Mouse (Mus musculus) cerebellum, postnatal 4 days (tissue): ENCODE results near the gene Zdhhc6.

ENCODE experiments used
- DNase-seq, 2 experiments: peaks; one replicate each; pipeline ENCODE4 v3.0.0; 2022; ENCODE audit warnings: low spot score in 2 of 2, mixed read lengths in 1 of 2

The Zdhhc6 gene

GRCm38 (mm10) chr19:55257656-55258375 lies 58.0 kb downstream of the Zdhhc6 start:
- DNase-seq = no peak

- DNase-seq = no peak
Observed at GRCm38 (mm10) chr19:55256156-55256555, 59.7 kb downstream of the Zdhhc6 start.

DNA sequence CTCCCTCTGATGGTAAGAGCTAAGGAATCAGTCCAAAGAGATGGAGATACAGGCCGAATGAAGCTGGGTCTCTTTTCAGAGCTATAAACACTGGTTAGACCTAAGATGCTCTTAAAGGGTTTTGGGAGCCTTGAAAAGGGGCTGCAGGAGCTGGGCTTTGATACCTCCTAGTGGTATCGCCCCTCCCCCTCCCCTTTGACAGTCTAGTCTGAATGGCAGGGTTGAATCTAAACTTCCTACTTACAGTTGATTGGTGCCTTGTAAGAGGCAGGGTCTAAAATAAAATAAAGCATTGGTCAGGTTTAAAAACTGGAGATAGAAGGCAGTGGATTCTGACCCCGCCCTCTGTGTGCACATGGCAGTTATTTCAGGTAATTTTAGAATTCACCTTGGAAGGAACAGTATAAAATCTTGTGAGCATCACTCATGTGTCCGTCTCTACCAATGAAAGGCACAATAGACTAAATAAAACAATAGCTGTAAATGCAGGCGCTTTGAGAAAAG lies 61.3 kb downstream of the Zdhhc6 start:
- peak in 1 of 2 experiments; percentile 23 for DNase-seq

DNA sequence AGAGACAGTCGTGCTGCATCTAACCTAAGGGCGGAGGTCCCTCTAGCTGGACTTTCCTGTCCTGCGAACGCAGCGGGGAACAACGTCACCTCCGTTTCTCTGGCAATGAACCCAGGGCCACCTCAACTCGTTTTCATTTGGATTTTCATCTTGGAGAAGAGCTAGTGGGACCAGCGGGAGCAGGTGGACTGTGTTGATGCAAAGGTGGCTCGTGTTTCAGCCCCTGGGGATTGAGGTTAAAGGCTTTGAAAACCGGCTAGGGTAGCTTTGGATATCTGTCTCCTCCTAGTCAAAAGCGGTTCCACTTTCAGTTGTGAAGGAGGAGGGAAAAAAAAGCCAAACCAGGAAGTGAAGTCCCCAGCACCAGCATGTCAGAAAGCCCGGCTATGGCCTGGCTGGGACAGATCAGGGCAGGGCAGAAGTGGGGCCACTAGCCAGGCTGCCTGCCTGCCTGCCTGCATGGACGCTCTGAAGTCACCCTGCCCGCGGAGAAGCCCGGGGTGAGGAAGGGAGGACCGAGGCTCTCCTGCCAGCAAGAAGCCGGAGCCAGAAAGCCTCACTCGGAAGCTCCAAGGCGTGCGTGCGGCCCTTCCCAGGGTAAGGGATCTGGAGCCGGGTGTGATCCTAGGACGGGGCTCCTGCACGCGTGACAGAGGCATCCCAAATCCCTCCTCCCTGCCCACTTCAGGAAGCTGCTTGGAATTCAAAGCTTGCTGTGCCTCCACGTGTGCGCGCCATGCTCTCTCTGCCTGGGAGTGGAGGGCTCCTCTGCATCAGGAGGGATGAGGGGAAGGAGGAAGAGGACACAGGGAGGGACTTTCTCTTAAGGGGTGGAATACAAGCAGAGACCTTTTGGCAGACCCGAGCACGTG lies 62.0 kb downstream of the Zdhhc6 start:
- peak in 1 of 2 experiments; percentile 28 for DNase-seq

DNA sequence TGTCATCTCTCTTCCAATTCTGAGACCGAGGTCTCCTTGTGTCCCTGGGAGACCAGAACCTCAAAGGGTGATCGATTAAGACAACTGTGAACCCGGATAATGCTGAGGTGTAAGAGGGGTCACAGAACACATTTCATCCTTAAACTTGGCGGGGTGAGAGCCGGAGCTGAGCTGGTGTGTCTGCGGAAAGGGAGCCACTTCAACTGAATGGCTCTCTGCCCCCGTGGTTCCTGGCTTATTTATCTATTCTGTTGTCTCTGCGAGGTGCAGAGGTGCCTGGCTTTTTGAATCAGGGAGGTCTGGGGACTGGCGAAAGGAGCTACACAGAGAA lies 62.6 kb downstream of the Zdhhc6 start:
- DNase-seq = no peak

DNA sequence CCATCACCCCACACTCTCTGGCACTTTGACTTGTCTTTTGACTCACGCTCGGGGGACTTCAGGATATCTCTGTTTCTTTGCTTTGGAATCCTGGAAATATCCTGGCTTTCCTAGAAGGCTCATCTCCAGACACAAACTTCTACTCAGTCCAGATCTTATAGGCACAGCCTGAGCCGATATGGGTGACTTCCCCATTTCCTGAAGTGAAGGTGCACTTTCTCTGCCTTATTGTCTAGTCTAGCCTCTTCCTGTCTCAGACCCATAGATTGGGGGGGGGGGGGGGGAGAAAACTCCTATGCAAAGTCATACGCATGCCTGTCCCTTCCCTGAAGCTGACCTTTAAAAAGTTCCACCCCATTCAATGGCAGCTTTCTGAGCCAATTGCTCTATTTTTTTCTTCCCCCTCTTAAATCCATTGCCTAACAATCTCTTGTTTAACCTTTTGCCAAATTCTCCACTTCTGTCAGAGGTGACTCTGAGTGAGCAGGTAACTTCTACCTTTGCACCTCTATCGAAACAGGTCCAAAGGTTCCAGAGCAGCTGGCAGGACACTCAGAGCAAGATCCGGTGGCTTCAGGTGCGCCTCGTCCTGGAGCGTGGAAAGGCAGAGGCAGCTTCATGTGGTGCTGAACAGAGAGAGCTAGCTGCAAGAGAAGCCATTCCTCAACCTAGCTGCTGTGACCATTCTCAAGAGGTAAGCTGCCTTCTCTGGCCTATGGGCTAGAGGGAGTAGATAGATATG lies 64.3 kb downstream of the Zdhhc6 start, which contains the start of gene Acsl5:
Acsl5 (plus strand) TSS at position 556 of the 742 bp plus-strand sequence.
- no peak for DNase-seq

DNA sequence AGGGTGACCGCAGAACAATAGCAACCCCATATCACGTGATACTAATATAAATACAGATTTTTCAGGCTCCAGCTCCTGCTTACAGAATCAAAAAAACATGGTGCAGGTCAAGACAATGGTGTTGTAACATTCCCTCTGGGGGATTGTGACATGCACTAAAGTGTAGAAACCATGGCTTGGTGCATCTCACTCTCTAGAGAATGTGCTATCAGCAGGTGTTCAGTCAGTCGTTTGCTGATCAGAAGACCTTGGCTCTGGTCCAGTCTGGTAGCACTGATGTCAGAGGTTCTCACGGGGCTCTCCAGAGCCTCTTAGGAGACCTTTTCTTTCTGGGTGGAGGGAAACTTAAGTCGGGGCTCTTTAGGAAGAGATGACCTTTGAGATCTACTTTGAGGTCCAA lies 65.4 kb downstream of the Zdhhc6 start:
- DNase-seq = no peak

DNA sequence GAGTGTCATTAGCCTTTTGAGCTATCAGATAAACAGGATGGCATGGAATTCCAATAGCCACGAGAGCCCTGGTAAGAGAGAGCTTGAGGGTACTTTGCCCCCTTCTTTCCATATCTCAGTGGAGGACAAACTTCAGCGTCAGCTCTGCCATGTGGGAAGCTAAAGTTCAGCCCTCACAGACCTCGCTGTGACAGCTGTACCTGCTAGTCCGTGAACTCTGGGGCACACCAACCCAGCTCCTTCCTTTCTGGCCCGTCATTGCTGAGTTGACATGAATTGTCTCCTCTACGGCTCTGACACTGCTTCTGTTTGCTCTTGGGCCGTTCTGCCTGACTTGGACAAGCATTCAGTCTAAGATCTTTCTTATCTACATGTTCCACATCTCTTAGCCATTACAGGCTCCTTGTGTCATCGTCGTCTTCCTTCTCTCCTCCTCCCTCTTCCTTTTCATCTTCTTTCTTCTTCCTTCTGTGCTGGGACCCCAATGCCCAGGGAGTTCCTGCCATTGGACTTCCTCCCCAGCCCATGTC lies 67.8 kb downstream of the Zdhhc6 start:
- DNase-seq = no peak

DNA sequence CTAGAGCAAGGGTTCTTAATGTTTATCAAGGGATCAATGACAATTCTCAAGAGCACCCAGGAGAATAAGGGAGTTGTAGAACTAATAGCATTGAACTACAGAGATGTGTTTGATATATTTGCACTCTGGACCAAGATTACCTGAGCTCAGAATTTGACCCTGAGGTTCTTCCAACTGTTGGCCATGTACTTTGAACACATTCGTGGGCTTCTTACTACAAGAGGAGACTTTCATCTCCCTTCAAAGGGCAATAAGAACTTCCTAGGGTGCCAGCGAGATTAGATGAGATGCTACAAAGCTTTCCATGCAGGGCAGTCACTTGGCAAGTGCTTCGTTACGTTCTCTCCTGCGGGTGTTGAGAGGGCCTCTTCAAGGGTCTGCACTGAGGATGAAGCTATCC lies 68.3 kb downstream of the Zdhhc6 start:
- DNase-seq = no peak

- DNase-seq = peak in 1 of 2 experiments; percentile 18
Observed at GRCm38 (mm10) chr19:55244791-55245231, 71.0 kb downstream of the Zdhhc6 start.

DNA sequence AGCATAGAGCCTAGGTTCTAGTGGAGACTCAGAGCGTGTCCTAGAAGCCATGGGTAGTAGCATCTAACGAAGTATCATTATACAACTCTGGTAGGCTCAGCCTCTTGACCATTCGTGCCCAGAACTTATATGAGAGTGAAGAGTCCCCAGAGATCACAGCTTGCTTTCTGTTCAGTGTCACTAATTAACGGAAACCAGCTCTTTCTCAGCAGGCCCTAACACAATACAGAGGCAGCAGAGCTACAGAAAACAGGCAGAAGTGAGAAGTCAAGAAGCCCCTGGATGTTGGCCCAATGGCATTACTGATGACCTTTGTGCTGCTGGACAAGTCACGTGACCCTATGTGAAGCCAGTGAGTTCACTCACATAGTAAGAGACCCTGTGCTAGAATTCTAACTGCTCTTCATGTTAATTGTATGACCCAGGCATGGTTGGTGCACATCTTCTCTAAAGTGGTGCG lies 74.6 kb downstream of the Zdhhc6 start, which contains the start of gene Gucy2g:
Gucy2g (minus strand) TSS at position 51 of the 460 bp plus-strand sequence.
- DNase-seq = no peak

GRCm38 (mm10) chr19:55239766-55240426 lies 75.9 kb downstream of the Zdhhc6 start:
- no peak for DNase-seq

GRCm38 (mm10) chr19:55236564-55236963 lies 79.3 kb downstream of the Zdhhc6 start:
- no peak for DNase-seq

- DNase-seq = no peak
Observed at GRCm38 (mm10) chr19:55236026-55236425, 79.8 kb downstream of the Zdhhc6 start.

GRCm38 (mm10) chr19:55232136-55232535 lies 83.7 kb downstream of the Zdhhc6 start:
- no peak for DNase-seq

DNA sequence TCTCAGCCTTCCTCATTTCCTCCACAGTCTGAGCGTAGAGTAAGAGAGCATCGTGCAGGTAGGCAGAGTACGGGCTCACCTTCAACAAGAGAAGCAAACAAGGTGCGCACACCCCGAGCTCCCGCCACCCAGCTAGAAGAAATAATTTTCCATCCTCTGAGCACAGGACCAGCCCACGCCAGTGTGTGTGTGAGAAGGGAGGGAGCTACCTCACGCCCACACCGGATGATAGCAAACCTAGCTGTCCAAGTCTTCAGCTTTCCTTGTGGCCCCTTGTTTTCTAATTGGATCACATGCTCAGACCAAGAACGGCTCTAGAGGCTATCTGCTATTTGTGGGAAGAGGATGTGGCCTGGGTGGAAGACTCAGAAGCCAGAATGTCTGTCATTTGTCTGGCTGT lies 84.8 kb downstream of the Zdhhc6 start:
- DNase-seq = no peak

GRCm38 (mm10) chr19:55227135-55227534 lies 88.7 kb downstream of the Zdhhc6 start:
- DNase-seq = no peak

DNA sequence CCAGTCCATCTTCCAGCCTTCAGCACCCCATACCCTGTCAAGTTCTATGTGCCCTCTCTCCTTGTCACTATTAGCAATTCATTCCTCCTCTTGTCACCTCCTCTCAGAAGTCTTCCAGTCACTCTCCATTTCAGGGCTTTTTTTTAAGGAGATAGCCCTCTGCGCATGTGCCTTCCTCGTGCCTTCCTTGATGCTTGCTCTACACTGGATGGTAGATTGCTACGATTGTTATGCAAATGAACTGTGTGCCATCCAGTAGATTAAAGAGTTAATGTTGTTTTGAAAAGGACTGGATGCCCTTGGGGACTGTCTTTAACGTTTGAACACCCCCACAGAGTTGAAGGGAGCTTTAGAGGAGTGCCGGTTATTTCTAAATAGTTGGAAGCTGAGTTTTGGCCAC lies 89.2 kb downstream of the Zdhhc6 start:
- DNase-seq = no peak

DNA sequence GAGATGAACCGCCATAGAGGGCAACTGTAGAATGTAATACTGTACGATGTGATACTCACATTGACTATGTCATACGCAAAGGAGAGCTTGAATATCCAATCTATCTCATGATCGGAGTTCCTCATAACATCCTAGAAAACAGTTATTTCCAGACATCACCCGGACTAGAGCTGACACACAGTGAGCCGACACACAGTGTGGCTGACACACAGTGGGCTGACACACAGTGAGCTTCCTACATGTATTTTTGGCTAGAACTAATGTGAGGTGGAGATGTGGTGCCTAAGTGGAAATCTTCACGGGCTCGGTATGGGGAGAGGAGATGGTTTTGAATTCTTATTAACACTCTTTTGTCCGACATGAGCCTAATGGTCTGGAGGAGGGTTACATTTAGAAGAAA lies 93.6 kb downstream of the Zdhhc6 start:
- DNase-seq = no peak
